Mouse (Mus musculus) testis, adult 2 months (tissue): ENCODE measurements around the gene Sash1. TPM values are rescaled to one million over a fixed set of nuclear protein-coding genes. Genes with fewer than 3 reads are reported as not detected.

Source experiments
- H3K27ac ChIP-seq: fragments of 200-500 bp; 2 replicates; pipeline ENCODE4 v1.5.1; 2012; ENCODE audit warnings: low read depth, low read length; ENCODE audit not compliant: control insufficient read depth, insufficient read depth
- H3K27me3 ChIP-seq: fragments of 200-500 bp; 2 replicates; pipeline ENCODE4 v1.6.1; 2012; ENCODE audit warnings: mild to moderate bottlenecking, low read length, moderate library complexity; ENCODE audit not compliant: control insufficient read depth, insufficient read depth
- H3K36me3 ChIP-seq: fragments of 200-500 bp; 2 replicates; pipeline ENCODE4 v1.6.1; 2012; ENCODE audit warnings: mild to moderate bottlenecking, low read length; ENCODE audit not compliant: control insufficient read depth, insufficient read depth
- H3K4me1 ChIP-seq: fragments of 200-500 bp; 2 replicates; pipeline ENCODE4 v1.6.1; 2012; ENCODE audit warnings: low read length; ENCODE audit not compliant: control insufficient read depth, insufficient read depth
- H3K4me3 ChIP-seq: fragments of 200-500 bp; 2 replicates; pipeline ENCODE4 v1.5.1; 2012; ENCODE audit warnings: low read depth, mild to moderate bottlenecking, low read length, moderate library complexity, mixed read lengths; ENCODE audit not compliant: control insufficient read depth
- CTCF ChIP-seq: fragments of 200-500 bp; IDR thresholded peaks from 2 replicates; pipeline ENCODE4 v1.5.1; 2012; ENCODE audit warnings: low read depth, mild to moderate bottlenecking, inconsistent platforms, low read length, moderate library complexity; ENCODE audit not compliant: control insufficient read depth, insufficient read depth, insufficient replicate concordance
- POLR2A ChIP-seq: fragments of 200-500 bp; IDR thresholded peaks from 2 replicates; pipeline ENCODE4 v1.6.1; 2012; ENCODE audit warnings: low read depth, mild to moderate bottlenecking, inconsistent platforms, low read length, moderate library complexity; ENCODE audit not compliant: control insufficient read depth
- polyA plus RNA-seq: library from polyadenylated mRNA; depleted of rRNA; stranded (reverse); fragments of >200 nt; gene quantifications from 2 replicates; pipeline ENCODE4 v1.2.3, GENCODE M21; 2012

The Sash1 gene
- polyA plus RNA-seq, 1 experiment, result 2.7 TPM

GRCm38 (mm10) chr10:8883686-8884085 lies 2.2 kb downstream of the Sash1 start:
- no peak overlapping the region for H3K27ac ChIP-seq
- TF ChIP-seq CTCF (no peak), POLR2A (no peak)
- H3K4me3 ChIP-seq, result no peak overlapping the region
- no peaks in the 10 kb centered on the region for H3K36me3 ChIP-seq
- H3K27me3 ChIP-seq, result no peaks in the 10 kb centered on the region
- H3K4me1 ChIP-seq, result peaks cover 5% of the 10 kb centered on the region

- Histone ChIP-seq H3K4me3 (no peak overlapping the region), H3K27ac (no peak overlapping the region), H3K4me1 (peaks cover 9% of the 10 kb centered on the region), H3K27me3 (no peaks in the 10 kb centered on the region), H3K36me3 (no peaks in the 10 kb centered on the region)
- TF ChIP-seq POLR2A, result no peak
- no peak for TF ChIP-seq CTCF
These were observed 4.1 kb downstream of the Sash1 start for GRCm38 (mm10) chr10:8881736-8882135.

- Histone ChIP-seq H3K4me1 (peaks cover 8% of the 10 kb centered on the region), H3K36me3 (no peaks in the 10 kb centered on the region), H3K27ac (no peak overlapping the region), H3K27me3 (no peaks in the 10 kb centered on the region), H3K4me3 (no peak overlapping the region)
- TF ChIP-seq POLR2A, result no peak
These were observed 4.8 kb downstream of the Sash1 start for GRCm38 (mm10) chr10:8880950-8881675.

GRCm38 (mm10) chr10:8878824-8879223 lies 7.0 kb downstream of the Sash1 start:
- Histone ChIP-seq H3K36me3 (no peaks in the 10 kb centered on the region), H3K27me3 (no peaks in the 10 kb centered on the region), H3K4me1 (peaks cover 6% of the 10 kb centered on the region), H3K27ac (no peak overlapping the region), H3K4me3 (no peak overlapping the region; the same call in 1 of the 2 replicates)
- no peak for TF ChIP-seq CTCF
- TF ChIP-seq POLR2A, result no peak

GRCm38 (mm10) chr10:8878381-8878780 lies 7.5 kb downstream of the Sash1 start:
- H3K4me3 ChIP-seq, result peak overlapping the region; percentile 85
- peaks cover 6% of the 10 kb centered on the region for H3K4me1 ChIP-seq
- no peak overlapping the region; the same call in 1 of the 2 replicates for H3K27ac ChIP-seq
- H3K27me3 ChIP-seq, result no peaks in the 10 kb centered on the region
- H3K36me3 ChIP-seq, result no peaks in the 10 kb centered on the region
- no peak for TF ChIP-seq POLR2A
- no peak for TF ChIP-seq CTCF

- H3K36me3 ChIP-seq, result no peaks in the 10 kb centered on the region
- H3K4me3 ChIP-seq, result no peak overlapping the region
- no peak overlapping the region for H3K27ac ChIP-seq
- TF ChIP-seq POLR2A (no peak), CTCF (no peak)
- H3K27me3 ChIP-seq, result no peaks in the 10 kb centered on the region
- peaks cover 5% of the 10 kb centered on the region for H3K4me1 ChIP-seq
These were observed 12.1 kb downstream of the Sash1 start for GRCm38 (mm10) chr10:8873631-8874370.

- H3K36me3 ChIP-seq, result no peaks in the 10 kb centered on the region
- no peak overlapping the region for H3K27ac ChIP-seq
- no peak for TF ChIP-seq CTCF
- no peaks in the 10 kb centered on the region for H3K4me1 ChIP-seq
- H3K4me3 ChIP-seq, result no peak overlapping the region
- no peaks in the 10 kb centered on the region for H3K27me3 ChIP-seq
These were observed 13.1 kb downstream of the Sash1 start for GRCm38 (mm10) chr10:8872788-8873187.

- no peak overlapping the region for H3K27ac ChIP-seq
- no peak for TF ChIP-seq CTCF
- TF ChIP-seq POLR2A, result no peak
- H3K4me1 ChIP-seq, result no peaks in the 10 kb centered on the region
- H3K36me3 ChIP-seq, result no peaks in the 10 kb centered on the region
- no peak overlapping the region for H3K4me3 ChIP-seq
- no peaks in the 10 kb centered on the region for H3K27me3 ChIP-seq
These were observed 13.9 kb downstream of the Sash1 start for GRCm38 (mm10) chr10:8871935-8872334.
